Mouse (Mus musculus): ENCODE data around the gene Gbx2. TPM values are rescaled to one million over a fixed set of nuclear protein-coding genes. Genes with fewer than 3 reads are reported as not detected.

Gene Gbx2
- total RNA-seq (2022) = under 1 TPM; 0.53 to 0.76 (median 0.61) TPM

DNA sequence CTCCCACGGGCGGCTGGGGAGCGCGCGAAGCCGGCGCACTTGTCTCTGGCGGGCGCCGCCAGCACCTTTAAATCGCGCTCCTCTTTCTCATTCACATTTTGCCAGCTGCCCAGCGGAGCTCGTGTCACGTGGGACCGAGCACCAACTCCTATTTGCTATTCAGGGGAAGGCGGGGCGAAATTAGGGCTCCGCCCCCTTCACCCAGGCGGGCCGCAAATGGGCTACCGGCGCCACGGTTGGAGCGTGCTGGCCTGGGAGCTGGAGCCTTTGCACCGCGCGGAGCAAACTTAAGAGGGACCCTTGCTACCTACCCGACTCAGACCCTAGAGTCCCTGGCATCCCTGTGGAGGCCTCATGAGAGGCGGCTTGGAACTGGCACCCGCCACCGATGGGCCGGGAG lies at the start of gene Gbx2:
Gene Gbx2 (minus strand): TSS at position 60 of the 400 bp plus-strand sequence.
- DNase-seq (ENCODE audit: low spot score in 2 of 2) = no peak

DNA sequence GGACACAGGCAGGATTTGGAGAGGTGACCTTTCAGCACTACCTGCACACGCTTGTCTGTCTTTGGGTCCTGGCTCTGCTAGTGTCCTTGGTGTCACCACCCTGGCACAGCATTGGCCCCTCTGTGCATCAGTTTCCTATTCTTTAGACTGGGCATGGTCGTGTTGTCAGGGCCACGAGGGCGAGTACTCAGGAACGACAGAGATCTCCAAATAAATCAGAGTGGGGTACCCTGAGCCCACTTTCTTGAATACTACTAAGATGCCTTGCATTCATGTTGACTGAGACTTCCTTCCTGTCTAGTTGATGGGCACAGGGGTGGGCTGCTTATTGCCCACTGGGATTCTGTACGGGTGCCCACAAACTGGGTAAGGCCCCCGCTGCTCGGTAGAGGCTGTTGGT lies 46.3 kb upstream of the Gbx2 start:
- DNase-seq (ENCODE audit: low spot score in 2 of 2) = no peak

DNA sequence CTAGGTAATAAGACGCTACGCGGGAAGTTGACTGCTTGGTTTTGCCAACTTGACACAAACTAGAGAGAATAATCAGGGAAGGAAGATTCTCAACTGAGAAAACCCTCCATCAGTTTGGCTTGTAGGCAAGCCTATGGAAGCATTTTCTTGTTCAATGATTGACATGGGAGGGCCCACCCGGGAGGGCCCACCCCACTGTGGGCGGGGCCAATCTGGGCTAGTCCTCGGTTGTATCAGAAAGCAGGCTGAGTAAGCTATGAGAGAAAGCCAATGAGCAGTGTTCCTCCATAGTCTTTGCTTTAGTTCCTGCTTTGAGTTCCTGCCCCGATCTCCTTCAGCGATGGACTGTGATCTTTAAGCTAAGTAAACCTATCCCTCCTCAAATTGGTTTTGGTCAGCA lies 45.4 kb upstream of the Gbx2 start:
- DNase-seq (ENCODE audit: low spot score in 2 of 2) = no peak

DNA sequence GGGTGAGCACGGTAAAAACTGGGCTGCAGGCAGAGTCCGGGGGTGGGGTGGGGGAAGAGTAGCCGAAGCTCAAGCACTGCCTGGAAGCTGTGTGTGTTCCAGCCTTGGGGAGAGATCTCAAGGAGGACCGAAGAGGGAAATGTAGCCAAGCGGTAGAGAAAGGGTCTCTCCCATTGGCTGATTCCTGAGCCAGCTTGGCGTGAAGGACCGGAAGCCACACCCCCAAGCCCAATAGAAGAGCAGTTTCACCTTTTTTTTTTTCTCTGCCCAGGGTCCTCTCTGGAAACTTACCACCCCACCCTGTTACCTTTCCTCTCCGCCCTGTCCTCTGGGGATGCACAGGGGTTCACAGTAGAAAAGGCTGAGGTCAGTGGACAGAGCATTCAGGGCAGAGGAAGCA lies 43.6 kb upstream of the Gbx2 start:
- DNase-seq (ENCODE audit: low spot score in 2 of 2) = no peak

DNA sequence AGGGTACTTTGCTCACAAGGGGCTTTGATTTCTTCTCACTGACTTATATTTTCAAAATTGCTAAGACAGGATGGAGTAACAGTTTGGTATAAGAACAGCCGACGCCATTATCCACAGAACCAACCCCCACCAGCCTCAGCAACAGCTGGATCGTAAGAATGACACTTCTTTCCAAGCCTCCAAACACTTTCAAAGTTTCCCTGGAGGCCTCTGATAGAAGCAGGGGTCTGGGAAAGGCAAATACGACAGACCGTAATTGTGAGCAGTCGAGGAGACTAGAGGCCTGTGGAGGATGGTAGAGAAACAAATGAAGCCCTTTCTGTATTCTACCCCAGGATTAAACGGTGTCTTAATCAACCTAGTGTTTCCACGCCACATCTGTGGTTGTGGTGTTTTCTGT lies 40.9 kb upstream of the Gbx2 start:
- DNase-seq (ENCODE audit: low spot score in 2 of 2) = no peak

DNA sequence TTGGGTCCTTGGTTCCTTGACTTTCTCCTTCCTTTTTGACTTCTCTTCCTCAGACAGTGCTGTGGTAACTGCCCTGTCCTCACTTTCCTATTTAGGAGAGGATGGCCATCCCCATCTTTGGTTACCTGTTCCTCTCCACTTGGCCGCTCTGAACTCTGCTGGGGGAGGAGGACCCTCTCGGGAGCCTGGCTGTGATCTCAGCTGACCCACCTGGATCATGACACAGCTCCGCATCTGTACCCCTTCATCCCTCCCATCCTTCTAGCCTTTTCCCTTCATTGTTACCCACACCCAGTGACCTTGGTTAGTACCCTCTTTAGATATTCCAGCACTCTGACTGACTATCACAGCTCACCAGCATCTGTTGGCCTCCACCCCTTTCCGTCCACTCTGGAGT lies 38.7 kb upstream of the Gbx2 start:
- no peak for DNase-seq (ENCODE audit: low spot score in 2 of 2)

DNA sequence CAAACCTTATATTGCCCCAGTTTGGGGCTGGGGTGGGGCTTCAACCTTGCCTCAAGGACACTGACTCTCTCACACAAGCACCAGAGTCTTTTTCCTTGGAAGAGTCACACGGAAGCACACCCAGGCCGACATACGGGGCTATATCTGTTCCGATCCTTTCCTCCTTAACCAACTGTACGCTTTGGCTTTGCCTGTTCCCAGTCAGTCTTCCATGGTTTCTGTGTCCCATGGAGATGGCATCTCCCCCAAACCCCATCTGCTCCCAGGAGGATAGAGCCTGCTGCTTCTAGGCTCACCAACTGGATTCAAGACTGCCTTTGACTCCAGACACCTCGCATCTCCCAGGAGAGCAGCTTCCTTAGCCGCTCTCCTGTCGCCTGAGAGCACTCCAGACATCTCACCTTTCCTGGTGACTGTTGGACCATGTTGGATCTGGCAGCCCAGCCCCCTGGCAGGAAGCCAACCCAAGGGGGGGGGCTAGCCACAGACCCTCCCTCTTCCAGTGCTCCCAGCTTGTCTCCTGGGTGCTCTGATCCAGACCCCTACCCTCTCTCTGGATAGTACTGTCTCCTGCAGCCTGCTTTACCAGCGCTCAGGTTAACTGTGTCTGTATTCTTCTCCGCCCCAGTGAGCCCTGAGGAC lies 38.2 kb upstream of the Gbx2 start:
- no peak for DNase-seq (ENCODE audit: low spot score in 2 of 2)

DNA sequence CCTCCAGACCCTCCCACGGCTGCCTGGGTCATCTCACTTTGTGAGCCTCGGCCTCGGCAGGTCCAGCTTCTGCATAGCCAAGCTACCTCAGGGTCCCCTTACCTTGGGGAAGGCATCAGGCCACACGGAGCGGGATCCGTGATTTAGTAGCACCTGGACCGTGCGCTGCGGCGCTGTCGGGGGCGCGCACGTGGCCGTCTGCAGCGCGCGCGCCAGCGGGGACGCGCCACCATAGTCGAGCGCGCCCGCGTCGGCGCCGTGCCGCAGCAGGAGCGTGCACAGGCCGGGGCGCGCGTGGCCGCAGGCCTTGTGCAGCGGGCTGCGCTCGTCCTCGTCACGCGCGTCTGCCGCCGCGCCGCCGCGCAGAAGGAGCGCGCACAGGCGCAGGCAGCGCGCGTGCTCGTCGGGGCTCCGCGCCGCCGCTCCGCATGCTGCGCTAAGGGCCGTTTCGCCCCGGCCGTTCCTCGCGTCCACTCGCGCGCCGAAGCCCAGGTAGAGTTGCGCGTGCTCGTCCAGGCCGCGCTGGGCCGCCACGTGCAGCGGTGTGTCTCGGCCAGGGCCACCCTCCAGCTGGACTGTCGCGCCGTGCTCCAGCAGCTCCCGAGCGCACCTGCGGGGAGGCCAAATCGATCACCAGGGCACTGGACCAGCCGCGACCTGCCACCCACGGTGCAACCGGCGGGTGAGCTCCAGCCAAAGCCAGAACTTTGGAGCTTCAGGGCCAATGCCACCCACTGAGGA lies 37.3 kb upstream of the Gbx2 start:
- DNase-seq (ENCODE audit: low spot score in 2 of 2) = peak; percentile 37 to 62

DNA sequence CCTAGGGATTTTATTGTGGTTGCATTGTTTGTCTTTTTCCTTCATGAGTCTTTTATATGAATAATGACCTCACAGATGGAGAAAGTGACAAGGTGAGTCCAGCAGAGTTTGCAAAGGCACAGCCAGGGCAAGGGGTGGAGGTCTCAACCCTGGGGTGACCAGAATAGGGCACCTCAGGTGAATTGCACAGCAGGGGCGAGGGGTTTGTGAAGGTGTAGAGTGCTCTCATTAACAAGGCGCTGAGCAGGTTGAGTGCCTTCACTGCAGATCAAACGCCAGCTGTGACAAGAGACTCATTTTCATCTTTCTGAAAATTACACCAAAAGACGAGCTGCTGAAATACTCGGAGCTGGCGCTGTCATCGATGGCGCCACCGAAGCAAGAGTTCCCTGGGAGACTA lies 36.6 kb upstream of the Gbx2 start:
- DNase-seq (ENCODE audit: low spot score in 2 of 2) = no peak

DNA sequence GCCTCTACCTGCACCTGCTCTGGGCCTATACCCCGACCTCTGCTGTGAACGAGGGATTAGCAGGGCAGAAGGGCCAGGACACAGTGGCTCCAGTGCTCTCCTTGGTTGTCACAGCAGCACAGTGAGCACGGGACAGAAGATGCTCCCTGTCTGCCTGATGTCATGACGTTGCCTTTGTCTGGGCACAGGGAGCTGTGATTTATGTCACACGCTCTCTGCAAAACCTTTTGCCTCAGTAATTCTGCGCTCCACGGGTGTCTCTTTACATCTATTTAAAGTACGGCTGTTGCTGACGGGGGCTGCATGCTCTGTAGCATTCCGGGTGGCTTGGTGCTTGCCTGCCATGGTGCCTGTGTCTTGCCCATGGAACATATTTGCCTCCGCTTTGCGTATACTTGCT lies 33.4 kb upstream of the Gbx2 start:
- DNase-seq (ENCODE audit: low spot score in 2 of 2) = no peak

DNA sequence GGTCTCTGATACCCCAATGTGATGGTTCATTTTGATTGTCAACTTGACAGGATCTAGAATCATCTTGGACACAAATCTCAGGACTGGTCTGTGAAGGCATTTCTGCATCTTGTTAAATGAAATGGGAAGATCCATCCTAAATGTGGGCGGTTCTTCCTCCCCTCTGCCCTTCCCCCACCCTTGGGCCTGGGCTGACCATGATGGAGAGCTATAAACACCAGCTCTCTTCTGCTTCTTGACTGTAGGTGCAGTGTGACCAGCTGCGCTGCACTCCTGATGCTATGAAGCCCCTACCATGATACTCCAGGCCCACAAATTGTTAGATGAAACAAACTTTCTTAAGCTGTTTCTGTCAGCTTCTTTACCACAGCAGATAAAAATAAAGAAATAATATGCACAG lies 32.3 kb upstream of the Gbx2 start:
- no peak for DNase-seq (ENCODE audit: low spot score in 2 of 2)

DNA sequence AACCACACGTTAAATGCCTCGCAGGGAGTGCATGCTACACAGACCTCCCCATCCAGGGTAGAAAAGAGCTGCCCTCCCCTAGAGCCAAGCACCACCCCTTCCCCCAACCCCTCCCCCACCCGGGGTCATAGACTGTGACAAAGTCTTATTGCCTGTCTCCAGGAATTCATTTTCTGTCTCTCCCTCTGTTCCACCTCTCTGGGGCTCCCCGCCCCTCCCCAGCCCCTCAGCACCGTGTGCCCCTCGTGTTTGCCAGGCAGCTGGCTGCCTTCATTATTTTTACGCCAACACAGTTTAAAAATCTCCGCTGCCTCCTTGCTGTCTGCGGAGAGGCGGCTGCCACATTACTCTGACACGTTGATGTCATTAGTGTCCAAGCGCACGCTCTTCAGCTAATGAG lies 31.1 kb upstream of the Gbx2 start:
- no peak for DNase-seq (ENCODE audit: low spot score in 2 of 2)

DNA sequence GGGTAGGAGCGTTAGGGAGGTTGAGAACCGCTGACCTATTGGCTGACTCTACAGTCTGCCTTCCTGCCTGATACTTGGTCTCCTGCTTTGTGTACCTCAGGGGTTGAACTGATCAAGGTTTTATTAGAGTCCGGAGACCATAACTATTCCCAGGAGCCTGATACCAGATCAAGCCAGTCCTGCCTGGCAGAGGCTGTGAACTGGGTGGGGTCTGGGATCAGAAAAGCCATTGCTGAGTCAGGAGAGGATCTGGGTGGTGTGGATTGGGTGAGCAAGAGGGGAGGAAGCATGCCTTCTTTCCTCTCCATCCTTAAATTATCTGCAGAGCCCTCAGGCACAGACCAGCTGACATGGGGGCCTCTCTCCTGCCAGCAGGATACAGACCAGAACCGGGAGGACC lies 28.4 kb upstream of the Gbx2 start:
- DNase-seq (ENCODE audit: low spot score in 2 of 2) = no peak

DNA sequence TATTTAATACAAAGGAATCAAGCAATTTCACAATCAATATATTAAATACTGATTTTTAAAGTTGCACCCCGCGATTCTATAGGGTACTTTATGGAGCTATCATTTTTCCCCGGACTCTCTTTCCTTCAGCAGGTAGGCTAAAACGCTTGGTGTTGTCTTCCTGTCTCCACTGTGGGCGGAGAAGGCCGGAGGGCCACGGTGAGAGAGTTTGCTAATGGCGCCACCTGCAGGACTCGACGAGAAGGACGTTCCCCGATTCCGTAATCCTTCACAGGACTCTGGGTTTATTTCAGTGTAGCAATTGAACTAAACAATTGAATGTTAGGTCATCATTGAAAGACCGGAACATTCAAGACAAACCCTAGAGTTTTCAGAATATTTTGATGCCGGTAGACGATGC lies 12.2 kb upstream of the Gbx2 start:
- DNase-seq (ENCODE audit: low spot score in 2 of 2) = peak in 1 of 2 experiments; percentile 59

DNA sequence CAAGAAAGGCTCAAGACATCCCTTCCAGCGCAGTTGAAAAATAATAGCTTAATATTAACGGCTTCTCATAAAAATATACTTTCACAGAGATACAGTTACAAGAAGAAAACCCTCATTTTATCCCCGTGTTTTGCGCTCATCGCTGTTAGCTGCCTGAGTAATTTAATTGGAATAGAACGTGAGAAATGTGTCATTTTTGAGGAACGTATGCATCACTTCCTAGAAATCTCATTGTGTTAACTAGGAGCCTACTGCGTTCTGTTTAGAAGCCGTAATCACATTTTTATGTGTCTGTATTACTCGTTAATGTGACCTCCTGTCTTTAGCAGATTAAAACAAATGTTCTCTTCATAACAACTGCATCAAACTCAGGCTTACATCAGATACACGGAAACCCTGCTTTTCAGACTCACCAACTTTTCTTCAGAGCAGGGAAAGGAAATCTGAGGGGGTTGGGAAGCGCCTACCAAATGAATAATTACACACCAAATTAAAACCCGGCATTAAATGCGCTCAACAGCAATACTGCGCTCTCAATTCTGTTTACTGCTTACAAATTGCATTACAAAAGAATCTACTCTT lies 11.5 kb upstream of the Gbx2 start:
- no peak for DNase-seq (ENCODE audit: low spot score in 2 of 2)

DNA sequence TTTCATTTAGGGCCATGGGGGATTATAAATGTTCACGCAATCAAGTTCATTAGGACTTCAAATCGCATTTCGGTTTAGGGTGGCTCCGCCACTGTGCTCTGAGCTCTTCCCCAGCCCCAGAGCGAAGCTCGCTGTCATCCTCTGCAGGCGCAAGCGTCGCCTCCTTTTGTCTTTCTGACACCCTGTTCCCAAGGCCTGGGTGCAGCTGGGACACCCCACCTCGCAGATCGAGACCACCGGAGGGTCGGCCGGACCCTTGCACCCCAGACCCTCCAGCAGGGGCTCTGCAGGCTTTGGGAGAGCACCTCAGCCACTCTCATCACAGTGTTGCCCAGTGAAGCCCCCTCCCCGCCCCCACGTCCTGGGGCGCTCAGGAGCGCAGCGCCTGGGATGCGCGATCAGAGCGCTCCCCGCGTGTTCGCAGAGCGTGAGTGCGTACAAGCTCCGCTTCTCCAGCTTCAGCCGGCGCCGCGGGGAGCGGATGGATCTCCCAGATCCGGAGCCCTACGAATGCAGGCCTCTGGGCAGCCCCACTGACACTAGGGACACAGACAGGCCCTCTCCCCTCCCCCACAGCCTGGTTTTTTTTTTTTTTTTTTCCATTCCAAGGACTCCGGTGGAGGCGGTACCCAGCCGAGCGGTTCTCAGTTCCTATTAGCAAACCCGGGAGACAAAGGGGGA lies 10.9 kb upstream of the Gbx2 start:
- no peak for DNase-seq (ENCODE audit: low spot score in 2 of 2)

DNA sequence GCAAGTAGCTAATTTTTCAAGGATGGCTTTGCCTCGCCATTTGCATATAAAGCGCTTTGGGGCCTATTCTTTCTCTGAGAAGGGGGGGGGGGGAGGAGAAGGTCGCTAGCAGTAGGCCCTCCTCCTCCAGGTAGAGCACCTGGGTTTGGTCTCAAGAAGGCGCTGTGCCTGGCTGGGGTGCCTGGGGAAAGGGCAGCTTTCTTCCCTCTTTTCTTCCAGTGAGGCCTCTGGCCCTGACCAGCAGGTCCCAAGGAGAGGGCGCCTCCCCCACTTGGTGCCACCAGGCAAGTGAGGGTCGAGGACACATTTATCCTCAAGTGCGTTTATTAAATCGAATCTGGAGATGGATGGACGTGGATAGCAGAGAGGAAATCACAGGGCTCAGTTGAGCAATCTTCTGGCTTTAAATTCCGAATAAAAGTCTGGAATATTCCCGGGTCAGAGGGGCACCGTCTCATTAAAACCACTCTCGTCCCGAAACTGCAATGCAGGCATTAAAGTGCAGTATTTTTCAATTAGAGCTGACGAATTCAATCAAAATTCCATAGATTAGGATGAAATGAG lies 10.1 kb upstream of the Gbx2 start:
- DNase-seq (ENCODE audit: low spot score in 2 of 2) = no peak

DNA sequence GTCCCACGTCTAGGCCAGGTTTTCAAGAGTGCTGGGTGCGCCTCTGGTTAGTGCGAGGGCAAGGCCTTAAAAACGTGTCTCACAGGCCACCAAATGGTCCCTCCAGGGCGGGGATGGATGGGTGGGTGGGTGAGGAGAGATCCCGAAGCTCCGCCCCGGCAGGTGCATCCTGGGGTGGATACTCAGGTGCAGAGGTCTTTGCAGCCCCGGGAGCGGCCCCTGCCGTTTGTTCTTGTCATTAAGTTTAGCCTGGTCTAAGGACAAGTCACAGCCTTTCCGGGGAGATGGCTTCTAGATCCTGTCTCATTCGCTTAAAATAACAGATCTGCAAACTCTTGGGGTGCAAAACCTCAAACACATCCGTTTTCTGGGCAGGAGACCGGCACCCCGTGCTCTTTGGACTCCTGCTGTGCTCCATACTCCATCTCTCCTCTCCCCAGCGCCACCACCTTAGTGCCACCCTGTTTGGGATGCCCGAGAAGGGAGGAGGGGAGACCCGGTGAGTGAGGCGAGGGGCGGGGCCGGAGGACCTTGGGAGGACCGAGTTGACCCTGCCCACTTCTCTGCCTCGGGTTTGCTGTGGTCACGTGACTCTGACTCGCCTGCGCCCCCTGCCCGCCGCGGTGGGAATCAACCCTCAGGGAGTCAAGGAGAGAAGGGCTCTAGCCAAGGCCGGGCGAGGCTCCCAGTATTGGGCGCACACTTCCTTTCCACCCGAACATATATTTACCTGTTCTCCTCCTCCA lies 9.2 kb upstream of the Gbx2 start:
- DNase-seq (ENCODE audit: low spot score in 2 of 2) = no peak

DNA sequence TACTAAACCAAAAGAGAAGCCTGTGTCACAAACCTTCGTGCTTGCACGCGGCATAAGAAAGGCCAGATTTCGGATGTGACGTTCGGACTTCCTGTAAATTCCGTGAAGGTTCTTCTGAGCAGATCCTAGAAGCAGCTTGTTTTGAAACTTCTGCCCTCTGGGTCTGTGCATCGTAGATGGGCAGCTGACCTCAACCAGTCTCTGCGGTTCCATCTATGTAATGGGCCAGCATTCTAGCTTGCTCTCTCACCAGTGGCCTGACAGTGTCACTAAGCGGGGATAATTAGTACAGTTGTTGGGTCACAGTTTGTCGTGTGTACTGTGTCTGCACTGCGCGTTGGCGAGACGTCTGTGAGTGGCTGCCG lies 8.6 kb upstream of the Gbx2 start:
- DNase-seq (ENCODE audit: low spot score in 2 of 2) = no peak

DNA sequence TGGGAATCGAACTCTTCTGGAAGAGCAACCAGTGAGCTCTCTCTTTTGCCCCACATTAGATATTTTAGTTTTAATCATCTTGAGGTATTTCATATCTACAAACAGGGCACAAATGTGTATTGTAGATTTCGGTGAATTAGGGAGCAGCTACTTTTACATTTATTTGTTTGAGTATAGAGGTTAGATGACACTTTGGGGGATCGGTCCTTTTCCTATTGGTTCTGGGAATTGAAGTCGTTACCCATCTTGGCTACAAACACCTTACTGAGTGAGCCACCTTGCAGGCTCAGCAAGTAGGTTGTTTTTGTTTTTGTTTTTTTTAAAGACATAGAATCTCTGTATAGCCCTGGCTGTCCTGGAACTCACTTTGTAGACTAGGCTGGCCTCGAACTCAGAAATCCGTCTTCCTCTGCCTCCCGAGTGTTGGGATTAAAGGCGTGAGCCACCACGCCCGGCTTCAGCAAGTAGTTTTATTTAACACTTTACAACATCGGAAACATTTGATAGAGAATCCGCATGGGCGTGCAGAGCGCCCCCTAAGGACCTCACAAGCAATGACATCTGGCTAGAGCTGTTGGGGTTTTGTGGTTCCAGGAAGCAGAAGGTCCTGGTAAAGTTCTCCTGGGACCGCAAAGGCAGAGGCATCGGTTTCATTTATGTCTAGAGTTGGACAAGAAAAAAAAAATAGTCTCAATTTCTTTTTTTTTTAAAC lies 8.1 kb upstream of the Gbx2 start:
- DNase-seq (ENCODE audit: low spot score in 2 of 2) = no peak

All from left cerebral cortex, adult 8-10 months (tissue).